Mouse (Mus musculus) adrenal gland (tissue): ENCODE results near the gene Rps27.

Experiments
- intact Hi-C: fragments of 180-260 bp; cut with DNase I; formaldehyde crosslinking; loops from one replicate; pipeline ENCODE4 v1.15.1; 2025

Gene Rps27

DNA sequence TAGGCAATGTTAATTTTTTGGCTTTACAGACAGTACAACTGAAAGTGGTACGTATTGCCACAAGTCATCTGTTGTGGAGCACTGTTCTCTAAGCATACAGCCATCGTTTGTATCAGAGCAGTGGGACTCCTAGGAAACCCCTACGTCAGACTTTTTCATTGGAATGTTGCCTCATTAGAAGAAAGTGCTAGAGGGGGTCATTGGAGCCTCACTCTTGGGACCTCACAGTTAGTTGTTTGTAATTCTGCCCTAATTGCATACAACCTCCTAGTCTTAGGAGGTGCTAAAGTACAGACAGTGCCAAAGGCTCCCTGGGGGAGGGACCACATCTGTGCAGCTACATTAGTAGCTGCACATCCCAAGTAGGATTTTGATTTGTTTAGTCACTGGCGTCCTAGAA lies 18.7 kb downstream of the Rps27 start:
- intact Hi-C loops: no loop called here

DNA sequence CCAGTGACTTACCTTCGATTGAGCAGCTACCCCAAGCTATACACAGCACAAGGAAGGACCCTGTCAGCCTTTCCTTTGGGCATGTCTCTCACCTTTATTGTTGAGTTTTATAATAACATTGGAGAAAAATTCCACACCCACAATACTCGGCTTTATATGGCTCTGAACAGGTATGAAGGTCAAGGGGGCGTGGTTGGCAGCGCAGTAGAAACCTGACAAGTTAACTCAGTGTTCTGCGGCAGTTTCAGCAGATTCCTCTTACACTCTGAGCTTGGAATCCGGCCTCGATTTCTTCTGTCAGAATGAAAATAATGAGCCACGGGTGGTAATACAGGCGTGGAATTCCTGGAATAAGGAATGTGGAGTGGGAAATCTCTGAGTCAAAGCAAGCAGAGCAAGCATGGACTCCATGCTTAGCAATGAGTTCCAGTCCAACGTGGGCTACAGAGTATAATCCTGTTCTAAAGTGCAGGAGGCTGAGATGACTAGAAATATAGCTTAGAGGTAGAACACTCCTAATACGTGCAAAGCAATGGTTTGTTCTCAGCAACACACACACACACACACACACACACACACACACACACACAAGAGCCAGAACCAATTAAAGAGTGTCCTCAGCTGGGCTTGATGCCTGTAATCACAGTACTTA lies 22.5 kb downstream of the Rps27 start:
- intact Hi-C loops: no loop called here

DNA sequence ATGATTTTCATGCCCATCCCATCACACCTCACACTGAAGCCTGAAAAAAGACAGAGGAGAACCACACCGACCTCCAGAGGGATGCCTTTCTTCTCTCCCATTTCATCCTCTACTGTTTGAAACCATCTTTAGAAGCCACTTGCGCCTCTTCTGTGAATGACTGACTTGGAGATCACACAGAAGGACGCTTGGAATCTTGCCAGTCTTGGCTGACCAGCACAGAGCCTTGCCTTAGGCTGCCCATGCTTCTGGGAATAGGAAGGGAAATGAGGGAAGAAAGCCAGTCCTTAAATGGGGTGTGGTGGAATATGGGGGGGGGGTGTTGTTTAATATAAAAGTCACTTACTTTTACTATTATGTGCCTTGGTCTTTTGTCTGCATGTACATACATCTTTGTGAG lies 29.9 kb downstream of the Rps27 start:
- intact Hi-C loops: no loop called here

DNA sequence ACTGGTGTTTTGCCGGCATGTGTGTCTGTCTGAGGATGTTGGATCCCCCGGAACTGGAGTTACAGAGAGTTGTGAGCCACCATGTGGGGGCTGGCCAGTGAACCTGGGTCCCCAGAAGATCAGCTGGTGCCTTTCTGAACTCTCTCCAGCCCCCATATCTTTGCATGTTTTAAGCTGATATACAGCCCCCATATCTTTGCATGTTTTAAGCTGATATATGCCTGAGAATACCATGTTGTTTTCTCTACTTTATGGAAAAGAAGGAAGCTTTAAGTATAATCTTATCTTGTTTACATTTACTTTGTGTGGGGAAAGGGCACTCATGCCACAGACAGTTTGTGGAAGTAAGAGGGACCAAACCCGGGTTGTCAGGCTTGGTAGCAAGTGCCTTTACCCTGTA lies 33.9 kb downstream of the Rps27 start:
- intact Hi-C loops: no loop called here
